Mouse (Mus musculus) cerebellum, adult 2 months (tissue): ENCODE data around the gene Sqstm1. TPM values are rescaled to one million over a fixed set of nuclear protein-coding genes. Genes with fewer than 3 reads are reported as not detected.

Experiments
- DNase-seq, 2 experiments: peaks; one replicate each; pipeline ENCODE4 v3.0.0; 2021
- H3K27ac ChIP-seq: fragments of 200-500 bp; 2 replicates; pipeline ENCODE4 v1.5.1; 2012; ENCODE audit warnings: low read length, control low read depth, inconsistent platforms; ENCODE audit not compliant: insufficient read depth
- H3K27me3 ChIP-seq: fragments of 200-500 bp; 2 replicates; pipeline ENCODE4 v1.6.1; 2012; ENCODE audit warnings: inconsistent platforms, mild to moderate bottlenecking, low read length, moderate library complexity; ENCODE audit not compliant: control insufficient read depth, insufficient read depth
- H3K4me1 ChIP-seq: fragments of 200-500 bp; 2 replicates; pipeline ENCODE4 v1.6.1; 2011; ENCODE audit warnings: low read length; ENCODE audit not compliant: control insufficient read depth, insufficient read depth
- H3K4me3 ChIP-seq: fragments of 200-500 bp; replicated peaks from 2 replicates; pipeline ENCODE3; 2011; ENCODE audit warnings: mild to moderate bottlenecking, low read depth, low read length, control low read depth; ENCODE audit not compliant: insufficient read depth
- CTCF ChIP-seq: fragments of 200-500 bp; IDR thresholded peaks from 2 replicates; pipeline ENCODE4 v1.5.1; 2011; ENCODE audit warnings: low read depth, mild to moderate bottlenecking, control low read depth, low read length, moderate library complexity, borderline replicate concordance; ENCODE audit not compliant: insufficient read depth
- POLR2A ChIP-seq: fragments of 200-500 bp; IDR thresholded peaks from 2 replicates; pipeline ENCODE4 v1.6.1; 2011; ENCODE audit warnings: low read length, control low read depth, borderline replicate concordance; ENCODE audit not compliant: insufficient read depth
- WGBS: fragments of 180-500 bp; shearing (Covaris S2); methylation state at CpG from one replicate; pipeline ENCODE4 v1.1.7; 2018; 5-methylcytosine and 5-hydroxymethylcytosine counted together
- polyA plus RNA-seq: library from polyadenylated mRNA; depleted of rRNA; stranded (reverse); fragments of >200 nt; gene quantifications from 2 replicates; pipeline ENCODE4 v1.2.3, GENCODE M21; 2012; rRNA removed

Sqstm1 gene
- polyA plus RNA-seq, 1 experiment, result 377 TPM

- no peak for DNase-seq
- H3K27me3 ChIP-seq, result no peaks in the 10 kb centered on the region
- no peak overlapping the region for H3K4me3 ChIP-seq
- WGBS, result 84% methylated on average over 9 of the region's 9 CpGs
- TF ChIP-seq POLR2A, result no peak
- no peak for TF ChIP-seq CTCF
- peaks cover 10% of the 10 kb centered on the region for H3K4me1 ChIP-seq
- H3K27ac ChIP-seq, result no peak overlapping the region
These were observed 56.5 kb downstream of the Sqstm1 start for GRCm38 (mm10) chr11:50154166-50154565.

- Histone ChIP-seq H3K27me3 (no peaks in the 10 kb centered on the region), H3K27ac (no peak overlapping the region), H3K4me3 (no peak overlapping the region), H3K4me1 (peaks cover 12% of the 10 kb centered on the region)
- no peak for DNase-seq
- TF ChIP-seq CTCF (no peak), POLR2A (no peak)
- WGBS, result 84% methylated on average over 3 of the region's 3 CpGs
These were observed 59.3 kb downstream of the Sqstm1 start for GRCm38 (mm10) chr11:50151374-50151773.

GRCm38 (mm10) chr11:50149603-50150150 lies 61.0 kb downstream of the Sqstm1 start:
- 93% methylated on average over 9 of the region's 9 CpGs for WGBS

More at GRCm38 (mm10) chr11:50149603-50150150, 61.0 kb downstream of the Sqstm1 start:
- TF ChIP-seq POLR2A, result no peak
- TF ChIP-seq CTCF, result no peak
- peaks cover 27% of the 10 kb centered on the region for H3K4me1 ChIP-seq
- H3K27me3 ChIP-seq, result no peaks in the 10 kb centered on the region
- H3K27ac ChIP-seq, result no peak overlapping the region
- DNase-seq, result no peak
- no peak overlapping the region for H3K4me3 ChIP-seq

Other genes with a start within 250 kb of the Sqstm1 start
- 76.6 and 77.8 TPM in 2 replicates for gene Rnf130, start 185.5 kb downstream of the Sqstm1 start, polyA plus RNA-seq
- 118 and 124 TPM in 2 replicates for gene Tbc1d9b, start 79.4 kb downstream of the Sqstm1 start, polyA plus RNA-seq
- 22.5 and 24.2 TPM in 2 replicates for gene Mrnip, start 36.4 kb downstream of the Sqstm1 start, polyA plus RNA-seq
- 65.1 and 68.9 TPM in 2 replicates for gene Mgat4b, start 63 bp upstream of the Sqstm1 start, polyA plus RNA-seq
- 9.0 and 12.8 TPM in 2 replicates for gene Ltc4s, start 27.8 kb upstream of the Sqstm1 start, polyA plus RNA-seq
- 8.6 and 9.2 TPM in 2 replicates for gene Maml1, start 81.5 kb upstream of the Sqstm1 start, polyA plus RNA-seq
- gene Canx, start 114.8 kb upstream of the Sqstm1 start, polyA plus RNA-seq, result 215 and 264 TPM in 2 replicates
- 0.34 and 0.63 TPM in 2 replicates for gene Cby3, start 143.6 kb upstream of the Sqstm1 start, polyA plus RNA-seq
- 264 and 318 TPM in 2 replicates for gene Hnrnph1, start 166.2 kb upstream of the Sqstm1 start, polyA plus RNA-seq
- gene Rufy1, start 220.3 kb upstream of the Sqstm1 start, polyA plus RNA-seq, result 35.6 and 38.3 TPM in 2 replicates